Mouse (Mus musculus) ES-E14 (cell line): ENCODE data around the gene Tectb.

Experiments used
- MAFK ChIP-seq: IDR thresholded peaks from 2 replicates; pipeline ENCODE4 v1.6.1; 2014; ENCODE audit warnings: mild to moderate bottlenecking, low read depth, low read length, inconsistent platforms; ENCODE audit not compliant: insufficient read depth
- ZC3H11A ChIP-seq: IDR thresholded peaks from 2 replicates; pipeline ENCODE4 v1.6.1; 2012; ENCODE audit warnings: low read depth, mild to moderate bottlenecking, inconsistent platforms, low read length, borderline replicate concordance

DNA sequence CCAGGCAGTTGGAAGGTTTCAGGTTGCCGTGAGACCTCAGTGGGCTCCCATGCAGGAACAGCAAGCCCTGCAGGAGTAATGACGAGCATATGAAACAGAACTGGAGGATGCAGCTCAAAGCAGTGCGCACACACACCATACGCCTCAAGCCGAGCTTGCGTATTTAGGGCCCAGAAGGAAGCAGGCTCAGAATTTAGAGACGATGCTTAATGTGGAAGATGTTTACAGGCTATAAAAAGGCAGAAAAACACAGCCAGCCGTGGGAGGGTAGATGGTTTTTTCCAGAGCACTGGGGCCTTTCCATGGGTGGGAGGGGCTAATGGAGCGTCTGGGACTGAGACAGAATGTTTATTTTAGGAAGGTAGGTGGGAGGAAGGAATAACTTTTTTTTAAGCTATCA lies 36.8 kb downstream of the Tectb start:
- TF ChIP-seq MAFK (no peak), ZC3H11A (no peak)
